Mouse (Mus musculus): ENCODE results near the gene Pamr1.

Pamr1 gene

DNA sequence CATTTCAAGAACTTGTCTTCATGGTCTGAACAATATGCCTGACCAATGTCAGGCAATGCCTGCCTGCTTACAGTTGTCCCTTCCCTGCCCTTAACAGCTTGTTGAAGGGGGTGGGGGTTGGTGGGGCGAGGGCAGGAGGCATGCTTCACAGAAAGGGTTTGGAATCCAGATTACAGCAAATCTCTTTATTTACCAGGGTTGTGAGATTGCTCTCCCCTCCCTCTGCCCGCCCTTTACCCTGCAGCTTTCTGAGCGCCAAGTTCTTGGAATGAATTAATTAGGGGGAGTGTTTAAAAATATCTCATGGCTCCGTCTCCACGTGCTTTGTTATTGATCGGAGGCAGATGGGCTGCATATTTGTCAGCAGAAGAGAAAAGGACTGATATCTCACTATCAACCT lies 113.5 kb downstream of the Pamr1 start:
- no peak for DNase-seq

DNA sequence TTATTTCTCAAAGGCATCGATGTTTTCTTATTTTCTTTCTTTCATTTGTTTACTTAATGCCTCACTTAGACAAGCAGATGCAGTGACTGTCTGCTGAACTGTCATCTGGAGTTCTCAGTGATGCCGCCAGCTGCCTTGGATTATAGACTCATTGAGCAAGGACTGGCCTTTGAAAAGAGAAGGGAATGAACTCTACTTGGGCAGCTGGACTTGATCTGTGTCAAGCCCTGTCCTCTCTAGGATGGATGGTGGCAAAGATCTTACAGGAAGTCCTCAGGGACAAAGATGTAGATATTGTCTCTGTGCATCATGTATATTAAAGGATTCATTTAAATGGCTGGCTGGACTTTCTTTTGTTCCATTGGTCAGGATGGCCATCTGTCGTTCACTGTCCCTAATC lies 114.1 kb downstream of the Pamr1 start:
- no peak for DNase-seq

DNA sequence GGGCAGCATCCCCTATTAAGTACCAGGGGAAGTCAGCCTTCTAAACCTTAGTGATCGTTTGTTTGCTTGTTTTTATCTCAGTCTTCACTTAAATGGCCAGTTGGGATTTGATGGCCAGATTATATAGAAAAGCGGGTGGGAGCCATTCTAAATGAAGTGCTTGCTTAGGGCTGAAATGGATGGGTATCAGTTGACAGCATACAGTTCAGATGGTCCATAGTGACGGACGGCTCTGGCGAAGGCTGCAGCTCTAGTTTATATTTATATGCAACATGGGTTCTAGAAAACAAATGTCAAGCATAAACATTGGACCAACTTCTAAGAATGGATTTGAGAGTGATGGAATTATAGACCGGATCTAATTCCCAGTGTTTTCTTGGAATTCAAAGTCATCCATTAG lies 118.2 kb downstream of the Pamr1 start:
- DNase-seq, result no peak

DNA sequence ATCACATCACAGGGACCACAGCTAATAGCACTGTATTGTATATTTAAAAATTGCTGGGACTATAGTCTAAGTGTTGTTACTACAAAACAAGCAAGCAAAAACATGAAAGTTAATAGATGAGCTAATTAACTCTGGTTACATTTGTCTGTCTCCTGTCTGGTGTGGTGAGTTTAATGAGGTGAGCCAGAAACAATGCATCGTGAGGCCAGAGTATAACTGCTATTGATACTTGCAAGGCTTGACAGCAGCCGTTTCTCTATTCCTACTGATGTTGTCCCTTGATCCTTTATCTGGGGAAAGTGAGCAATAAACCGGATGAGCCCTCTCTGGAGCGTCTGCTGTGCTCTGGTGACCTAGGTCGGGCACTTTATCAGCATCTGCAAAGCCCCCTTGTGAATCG lies 119.8 kb downstream of the Pamr1 start:
- no peak for DNase-seq

DNA sequence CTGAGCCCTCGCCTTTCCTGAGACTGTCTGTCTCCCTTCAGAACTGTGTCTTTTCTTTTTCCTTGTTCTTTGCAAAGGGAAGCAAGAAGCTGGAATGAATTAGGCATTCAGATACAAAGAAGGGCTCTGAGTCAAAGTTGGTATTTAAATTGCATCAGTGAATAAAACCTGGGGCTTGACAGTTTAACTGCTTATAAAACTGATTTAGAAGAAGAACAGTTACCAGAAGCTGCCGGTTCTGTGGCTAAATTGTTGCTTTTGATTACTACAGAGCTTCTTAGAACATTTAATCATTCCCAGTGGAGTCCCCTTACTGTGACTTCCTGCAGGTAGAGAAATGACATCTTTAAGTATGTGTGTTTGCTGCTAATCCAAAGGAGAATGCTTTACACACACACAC lies 124.8 kb downstream of the Pamr1 start:
- no peak for DNase-seq

DNA sequence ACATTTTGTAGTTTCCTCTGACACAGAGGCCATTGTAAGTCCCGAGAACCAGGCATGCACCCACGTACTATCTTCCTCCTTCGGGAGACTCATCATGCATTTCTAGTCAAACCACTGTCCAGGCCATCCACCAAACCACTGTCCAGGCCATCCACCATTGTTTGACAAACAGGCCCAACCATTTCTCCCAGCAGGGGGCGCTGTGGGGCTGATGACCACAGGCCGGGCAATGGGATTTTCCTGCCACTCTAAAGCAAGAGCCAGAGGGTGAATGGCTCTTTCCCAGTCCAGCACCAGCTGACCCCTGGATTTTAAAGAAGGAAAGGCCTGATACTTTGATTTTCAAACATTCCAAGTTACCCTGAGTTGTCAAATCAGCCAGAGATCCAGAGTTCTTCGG lies 125.5 kb downstream of the Pamr1 start:
- DNase-seq, result peak; percentile 47 to 65

DNA sequence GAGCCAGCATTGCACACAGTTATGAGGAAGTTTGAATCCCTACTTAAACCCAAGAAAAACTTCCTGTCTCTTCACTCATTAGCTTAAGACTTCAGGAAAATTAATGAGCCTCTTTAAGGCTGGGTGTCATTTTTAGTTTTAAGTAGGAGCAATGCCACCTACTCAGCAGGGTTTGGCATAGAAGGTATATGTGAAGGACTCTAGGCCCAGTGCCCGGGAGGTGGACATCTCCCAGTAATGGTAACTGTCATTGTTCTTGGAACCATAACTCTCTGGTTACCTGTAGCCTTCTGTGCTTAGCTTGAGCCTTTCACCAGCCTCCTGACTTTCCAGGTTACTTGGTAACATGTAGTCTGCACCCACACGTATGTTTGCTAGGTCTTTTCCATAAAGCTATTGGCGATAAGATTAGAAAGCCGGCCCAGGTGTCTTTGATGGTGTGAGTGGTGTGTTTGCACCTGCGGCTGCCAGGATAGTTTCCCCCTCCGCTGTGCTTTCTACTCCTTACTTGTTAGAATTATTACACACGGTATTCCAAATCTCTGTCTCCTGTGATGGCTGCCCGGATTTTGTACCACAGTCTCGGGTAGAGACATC lies 127.0 kb downstream of the Pamr1 start:
- DNase-seq, result peak; percentile 26 to 54

DNA sequence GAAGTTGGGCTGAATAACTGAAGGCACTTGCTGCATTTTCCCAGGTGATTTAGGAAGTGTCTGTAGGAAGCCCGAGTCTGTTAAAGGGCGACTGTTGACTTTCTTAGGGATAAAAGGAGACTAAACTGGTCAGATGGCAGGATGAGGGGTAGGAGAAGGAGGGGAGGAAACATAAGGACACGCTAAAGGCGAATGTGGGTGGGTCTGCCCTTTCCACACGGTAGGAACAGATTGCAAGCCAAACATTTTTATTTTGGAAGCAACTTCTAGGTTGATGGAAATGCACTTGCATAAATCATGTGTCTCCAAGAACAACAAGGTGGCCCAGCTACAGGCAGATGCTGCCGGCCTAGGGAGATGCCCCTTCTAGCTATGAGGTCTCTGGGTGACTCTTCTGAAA lies 127.6 kb downstream of the Pamr1 start:
- DNase-seq, result no peak

DNA sequence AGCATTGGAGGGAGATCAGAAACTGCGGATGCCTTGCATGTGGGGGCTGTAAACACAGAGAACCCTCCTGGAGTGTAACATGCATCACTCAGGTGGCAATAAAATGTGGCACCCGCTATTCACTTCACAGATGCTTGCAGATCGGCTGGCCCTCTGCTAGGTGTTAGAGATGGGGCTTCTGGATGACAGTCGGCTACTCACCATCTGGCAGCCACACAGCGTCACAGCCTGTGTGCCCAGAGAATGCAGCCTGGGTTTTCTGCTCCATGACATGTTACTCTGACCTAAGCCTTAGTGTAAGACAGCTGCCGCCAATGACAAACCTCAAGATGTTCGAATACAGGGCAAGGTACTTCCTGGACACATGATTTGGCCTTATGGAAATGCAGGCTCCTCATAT lies 131.5 kb downstream of the Pamr1 start:
- DNase-seq, result no peak

DNA sequence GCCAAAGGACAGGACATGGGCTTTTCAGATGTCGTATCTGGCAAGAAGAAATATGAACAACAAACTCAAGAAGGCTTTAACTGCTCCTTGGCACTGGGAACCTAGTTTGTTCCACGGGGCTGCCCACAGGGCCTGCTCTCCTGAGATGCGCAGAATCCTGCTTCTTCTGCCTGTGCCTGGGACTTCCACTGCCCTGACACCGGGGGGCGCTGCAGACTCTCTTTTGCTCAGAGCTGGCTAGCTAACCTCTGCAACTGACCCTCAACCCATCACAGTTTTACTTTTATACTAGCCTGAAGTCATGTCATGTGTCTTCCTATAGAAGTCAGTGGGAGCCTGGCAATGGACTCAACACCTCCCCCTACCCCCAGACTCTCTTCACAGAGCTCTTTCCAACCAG lies 132.4 kb downstream of the Pamr1 start:
- DNase-seq, result peak; percentile 30 to 32

DNA sequence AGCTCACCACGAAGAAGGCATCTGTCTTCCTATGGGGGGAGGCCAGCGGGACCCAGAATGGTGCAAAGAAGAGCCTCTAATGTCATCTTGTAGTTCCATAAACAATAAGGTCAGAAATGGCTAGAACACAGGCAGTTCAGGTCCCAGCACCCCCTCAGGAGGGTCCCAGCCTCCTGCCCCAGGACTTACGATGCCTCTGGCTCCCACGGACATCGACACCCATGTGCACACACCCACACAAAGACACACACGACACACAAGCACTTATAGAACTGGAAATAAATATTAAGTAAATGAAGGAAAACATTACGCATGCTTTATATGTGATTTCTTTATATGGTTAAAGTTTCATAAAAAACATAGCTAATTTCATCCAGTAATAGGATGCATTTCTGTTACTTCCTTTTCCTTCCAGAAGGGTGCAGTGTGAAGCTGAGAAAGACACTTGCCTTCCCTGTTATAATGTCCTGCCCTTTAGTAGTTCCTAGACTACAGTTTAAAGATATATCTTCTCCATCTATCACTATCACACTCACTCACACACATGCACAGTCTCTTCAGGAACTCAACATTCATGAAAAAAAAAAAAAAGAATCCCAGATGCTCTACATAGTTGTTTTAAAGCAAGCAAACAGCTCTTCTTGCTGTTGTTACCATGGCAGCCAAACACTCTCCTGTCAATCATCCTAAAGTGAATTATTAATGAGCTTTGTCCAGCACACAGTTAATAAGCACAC lies 135.7 kb downstream of the Pamr1 start:
- DNase-seq, result no peak

DNA sequence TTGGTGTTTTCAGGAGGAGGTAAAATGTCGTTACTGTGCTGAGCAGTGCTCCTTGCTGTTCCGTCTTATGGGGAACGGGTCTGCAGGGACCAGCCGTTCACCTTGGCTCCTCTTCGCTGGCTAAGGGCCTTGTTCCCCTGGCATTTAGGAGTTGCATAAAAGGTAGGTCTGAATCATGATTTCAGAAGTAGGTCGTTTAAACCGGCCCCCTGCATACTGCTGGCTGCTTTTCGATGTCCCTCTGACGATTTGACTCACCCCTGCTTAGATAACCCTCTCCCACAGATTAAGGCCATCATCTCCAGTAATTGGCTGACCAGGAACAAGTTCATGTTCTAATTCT lies 136.3 kb downstream of the Pamr1 start:
- no peak for DNase-seq
